Mouse (Mus musculus) hindbrain, embryonic 11.5 days (tissue): Measurements from ENCODE around the gene Actn2. TPM values are rescaled to one million over a fixed set of nuclear protein-coding genes. Genes with fewer than 3 reads are reported as not detected.

ENCODE experiments used
- ATAC-seq: fragments of 200-750 bp; cut with Nextera tagmentation; 2 replicates; pipeline ENCODE4 v1.8.0; 2017; ENCODE audit warnings: mild to moderate bottlenecking, moderate TSS enrichment, moderate library complexity; ENCODE audit not compliant: low FRiP score
- DNase-seq: peaks from one replicate; pipeline ENCODE4 v3.0.0-alpha.2; 2015; ENCODE audit warnings: low spot score
- H3K27ac ChIP-seq: fragments of 300-500 bp; sonication (generic); 2 replicates; pipeline ENCODE4 v1.5.1; 2014; ENCODE audit warnings: mild to moderate bottlenecking, low read depth, low read length
- H3K27me3 ChIP-seq: fragments of 300-500 bp; sonication (generic); 2 replicates; pipeline ENCODE4 v1.6.1; 2014; ENCODE audit warnings: mild to moderate bottlenecking, low read length, moderate library complexity, mixed read lengths; ENCODE audit not compliant: control insufficient read depth, insufficient read depth
- H3K36me3 ChIP-seq: fragments of 300-500 bp; sonication (generic); 2 replicates; pipeline ENCODE4 v1.6.1; 2014; ENCODE audit warnings: mild to moderate bottlenecking, low read length, moderate library complexity, mixed read lengths; ENCODE audit not compliant: control insufficient read depth, insufficient read depth
- H3K4me1 ChIP-seq: fragments of 300-500 bp; sonication (generic); replicated peaks from 2 replicates; pipeline ENCODE4 v1.6.1; 2014; ENCODE audit warnings: low read length, mixed read lengths; ENCODE audit not compliant: control insufficient read depth, insufficient read depth
- H3K4me2 ChIP-seq: fragments of 300-500 bp; sonication (generic); replicated peaks from 2 replicates; pipeline ENCODE4 v1.6.1; 2014; ENCODE audit warnings: mild to moderate bottlenecking, low read depth, low read length
- H3K4me3 ChIP-seq: fragments of 300-500 bp; sonication (generic); 2 replicates; pipeline ENCODE4 v1.5.1; 2014; ENCODE audit warnings: low read depth, low read length
- H3K9ac ChIP-seq: fragments of 300-500 bp; sonication (generic); 2 replicates; pipeline ENCODE4 v1.6.1; 2014; ENCODE audit warnings: low read depth, low read length
- H3K9me3 ChIP-seq: fragments of 300-500 bp; sonication (generic); 2 replicates; pipeline ENCODE4 v1.6.1; 2016; ENCODE audit warnings: low read length; ENCODE audit not compliant: control insufficient read depth
- WGBS: fragments of 180-500 bp; shearing (Covaris S2); extraction: QIAGEN DNeasy Blood & Tissue Kit; methylation state at CpG from one replicate; pipeline ENCODE4 v1.1.7; 2014; 5-methylcytosine and 5-hydroxymethylcytosine counted together
- polyA plus RNA-seq: library from polyadenylated mRNA; unstranded; fragments of >200 nt; fragmentation: Nextera tagmentation; extraction: Ambion mirVana; gene quantifications from 2 replicates; pipeline ENCODE4 v1.2.1, GENCODE M21; 2014

Gene Actn2
- polyA plus RNA-seq, 1 experiment from 2014 or later, result 3.3 TPM

GRCm38 (mm10) chr13:12308878-12309277 is 31.7 kb downstream of the Actn2 start:
- H3K27me3 ChIP-seq, result no peaks in the 10 kb centered on the region
- no peaks in the 10 kb centered on the region for H3K36me3 ChIP-seq
- WGBS, result 91% methylated on average over 12 of the region's 12 CpGs
- no peaks in the 10 kb centered on the region for H3K9me3 ChIP-seq
- ATAC-seq (no peak), DNase-seq (no peak)
- H3K4me3 ChIP-seq, result no peak overlapping the region
- no peak overlapping the region for H3K27ac ChIP-seq
- H3K9ac ChIP-seq, result no peak overlapping the region
- no peaks in the 10 kb centered on the region for H3K4me1 ChIP-seq
- no peak overlapping the region for H3K4me2 ChIP-seq

- Histone ChIP-seq H3K36me3 (no peaks in the 10 kb centered on the region), H3K4me2 (no peak overlapping the region), H3K9me3 (no peaks in the 10 kb centered on the region), H3K4me1 (no peaks in the 10 kb centered on the region), H3K27ac (no peak overlapping the region), H3K4me3 (no peak overlapping the region), H3K9ac (no peak overlapping the region), H3K27me3 (no peaks in the 10 kb centered on the region)
- 89% methylated on average over 8 of the region's 8 CpGs for WGBS
- no peak for DNase-seq
- no peak for ATAC-seq
Measured at GRCm38 (mm10) chr13:12308473-12308872, 32.1 kb downstream of the Actn2 start.

GRCm38 (mm10) chr13:12307286-12307685 is 33.3 kb downstream of the Actn2 start:
- ATAC-seq (no peak), DNase-seq (no peak)
- 75% methylated on average over 4 of the region's 4 CpGs for WGBS
- H3K9ac ChIP-seq, result no peak overlapping the region
- no peak overlapping the region for H3K4me2 ChIP-seq
- no peaks in the 10 kb centered on the region for H3K9me3 ChIP-seq
- H3K4me1 ChIP-seq, result no peaks in the 10 kb centered on the region
- no peaks in the 10 kb centered on the region for H3K36me3 ChIP-seq
- no peak overlapping the region for H3K27ac ChIP-seq
- no peak overlapping the region for H3K4me3 ChIP-seq
- H3K27me3 ChIP-seq, result no peaks in the 10 kb centered on the region

- H3K27me3 ChIP-seq, result no peaks in the 10 kb centered on the region
- no peak overlapping the region for H3K4me2 ChIP-seq
- H3K4me3 ChIP-seq, result no peak overlapping the region
- WGBS, result 86% methylated on average over 8 of the region's 8 CpGs
- H3K4me1 ChIP-seq, result no peaks in the 10 kb centered on the region
- ATAC-seq, result no peak
- H3K9ac ChIP-seq, result no peak overlapping the region
- no peaks in the 10 kb centered on the region for H3K36me3 ChIP-seq
- DNase-seq, result no peak
- H3K9me3 ChIP-seq, result no peaks in the 10 kb centered on the region
- H3K27ac ChIP-seq, result no peak overlapping the region
Measured at GRCm38 (mm10) chr13:12305540-12305939, 35.0 kb downstream of the Actn2 start.

- WGBS, result 90% methylated on average over 5 of the region's 5 CpGs
Measured at GRCm38 (mm10) chr13:12304991-12305390, 35.6 kb downstream of the Actn2 start.

GRCm38 (mm10) chr13:12297777-12298176 is 42.8 kb downstream of the Actn2 start:
- Histone ChIP-seq H3K4me3 (no peak overlapping the region), H3K27me3 (no peaks in the 10 kb centered on the region), H3K27ac (no peak overlapping the region), H3K36me3 (no peaks in the 10 kb centered on the region), H3K9me3 (no peaks in the 10 kb centered on the region), H3K9ac (no peak overlapping the region), H3K4me2 (no peak overlapping the region), H3K4me1 (no peaks in the 10 kb centered on the region)
- 81% methylated on average over 6 of the region's 6 CpGs for WGBS
- no peak for ATAC-seq
- no peak for DNase-seq

More at GRCm38 (mm10) chr13:12304991-12305390, 35.6 kb downstream of the Actn2 start:
- DNase-seq (no peak), ATAC-seq (no peak)
- Histone ChIP-seq H3K36me3 (no peaks in the 10 kb centered on the region), H3K27ac (no peak overlapping the region), H3K4me3 (no peak overlapping the region), H3K4me1 (no peaks in the 10 kb centered on the region), H3K9ac (no peak overlapping the region), H3K27me3 (no peaks in the 10 kb centered on the region), H3K4me2 (no peak overlapping the region), H3K9me3 (no peaks in the 10 kb centered on the region)

GRCm38 (mm10) chr13:12296701-12297100 is 43.9 kb downstream of the Actn2 start:
- H3K27me3 ChIP-seq, result no peaks in the 10 kb centered on the region
- H3K9me3 ChIP-seq, result no peaks in the 10 kb centered on the region
- no peak overlapping the region for H3K27ac ChIP-seq
- WGBS, result 81% methylated on average over 3 of the region's 3 CpGs
- no peak overlapping the region for H3K4me2 ChIP-seq
- peak; percentile 14 for DNase-seq
- ATAC-seq, result no peak
- no peaks in the 10 kb centered on the region for H3K4me1 ChIP-seq
- no peaks in the 10 kb centered on the region for H3K36me3 ChIP-seq
- H3K9ac ChIP-seq, result no peak overlapping the region
- H3K4me3 ChIP-seq, result no peak overlapping the region

GRCm38 (mm10) chr13:12293810-12294209 is 46.8 kb downstream of the Actn2 start:
- DNase-seq (no peak), ATAC-seq (no peak)
- Histone ChIP-seq H3K9ac (no peak overlapping the region), H3K4me3 (no peak overlapping the region), H3K36me3 (no peaks in the 10 kb centered on the region), H3K4me1 (no peaks in the 10 kb centered on the region), H3K27me3 (no peaks in the 10 kb centered on the region), H3K4me2 (no peak overlapping the region), H3K9me3 (no peaks in the 10 kb centered on the region), H3K27ac (no peak overlapping the region)
- 86% methylated on average over 7 of the region's 7 CpGs for WGBS

- Histone ChIP-seq H3K4me1 (no peaks in the 10 kb centered on the region), H3K36me3 (no peaks in the 10 kb centered on the region), H3K27ac (no peak overlapping the region), H3K9ac (no peak overlapping the region), H3K9me3 (no peaks in the 10 kb centered on the region), H3K4me2 (no peak overlapping the region), H3K27me3 (no peaks in the 10 kb centered on the region), H3K4me3 (no peak overlapping the region)
- no peak for ATAC-seq
- DNase-seq, result no peak
- WGBS, result 92% methylated on average over 7 of the region's 7 CpGs
Measured at GRCm38 (mm10) chr13:12290700-12291099, 49.9 kb downstream of the Actn2 start.
